ENCODE assay signal across 8 mouse cellular contexts in genomic region chr14:16364878-16365337, GRCm38 (mm10). TPM values are rescaled to one million over a fixed set of nuclear protein-coding genes. Genes with fewer than 3 reads are reported as not detected.
DNase-seq lines count a peak whose midpoint lies in the region; ATAC-seq lines count a peak whose summit lies in the region.

Gene Top2b, plus strand, starts transcription at chr14:16365179.

- H3K9me3 ChIP-seq in hindbrain, embryonic 15.5 days, result no peaks in the 10 kb centered on the region

- H3K4me1 ChIP-seq in hindbrain, embryonic 15.5 days (replicated peaks), result peaks cover 32% of the 10 kb centered on the region

- H3K27ac ChIP-seq in hindbrain, embryonic 15.5 days (replicated peaks), result peak within 1 kb of the TSS; percentile 98

- DNase-seq in T-cell, adult 2 months (ENCODE audit: low spot score), result peak; percentile 98
- peak; percentile 98 for DNase-seq in cerebellum, postnatal 36 days
- peak; percentile 97 to 98 for DNase-seq in frontal cortex, postnatal 36 days (ENCODE audit: low spot score in 2 of 2)
- peak; percentile 98 for DNase-seq in left cerebral cortex, adult 11 months (ENCODE audit: low spot score)
- DNase-seq in lung, postnatal 4 days, result peak; percentile 98
- peak; percentile 97 for DNase-seq in retina, postnatal 7 days (ENCODE audit: low read depth, low spot score)
- peak; percentile 83 for DNase-seq in urinary bladder, adult 2 months (ENCODE audit: low spot score)

- under 1% methylated on average over 32 of the region's 32 CpGs for WGBS in hindbrain, embryonic 15.5 days

- H3K9ac ChIP-seq in hindbrain, embryonic 15.5 days, result peak within 1 kb of the TSS; percentile 96

- no peaks in the 10 kb centered on the region for H3K27me3 ChIP-seq in hindbrain, embryonic 15.5 days

- ATAC-seq in hindbrain, embryonic 15.5 days (ENCODE audit: low FRiP score, low read depth), result peak; percentile 99

- peak within 1 kb of the TSS; percentile 78 for H3K4me2 ChIP-seq in hindbrain, embryonic 15.5 days

- peak within 1 kb of the TSS; percentile 80 for H3K4me3 ChIP-seq in hindbrain, embryonic 15.5 days

- no peaks in the 10 kb centered on the region for H3K36me3 ChIP-seq in hindbrain, embryonic 15.5 days

RNA-seq across cellular contexts. Expression of gene Top2b, which starts in this region (rescaled TPM):
- 73.4 and 83.8 TPM in 2 replicates for polyA plus RNA-seq in hindbrain, embryonic 15.5 days (2015; fragmentation: Nextera tagmentation; extraction: Ambion mirVana)
- 44.8 and 47.2 TPM in 2 replicates for polyA plus RNA-seq in urinary bladder, adult 2 months (2012; rRNA removed)

Comparison
In these comparisons a context has a peak if more than half of its experiments do, and no peak if none do; other contexts are left out.
1. Peak in every context shown above with its lines: DNase-seq, ATAC-seq, H3K4me3 ChIP-seq and H3K27ac ChIP-seq.